Mouse (Mus musculus) Muller cell, postnatal 12 days (primary cell): ENCODE measurements around the gene Cacna1c.

Source experiments
- DNase-seq: peaks from one replicate; pipeline ENCODE4 v3.0.0-alpha.2; 2015; ENCODE audit errors: inconsistent ontology term

The Cacna1c gene

GRCm38 (mm10) chr6:119009526-119009925 lies 186.7 kb downstream of the Cacna1c start:
- DNase-seq = no peak

GRCm38 (mm10) chr6:119008638-119009166 lies 187.5 kb downstream of the Cacna1c start:
- DNase-seq = no peak

GRCm38 (mm10) chr6:119004596-119004995 lies 191.6 kb downstream of the Cacna1c start:
- no peak for DNase-seq

- DNase-seq = peak; percentile 37
Measured at GRCm38 (mm10) chr6:119001442-119001841, 194.8 kb downstream of the Cacna1c start.

- DNase-seq = no peak
Measured at GRCm38 (mm10) chr6:119000255-119000654, 196.0 kb downstream of the Cacna1c start.

- peak; percentile 33 for DNase-seq
Measured at GRCm38 (mm10) chr6:118999329-118999875, 196.8 kb downstream of the Cacna1c start.

GRCm38 (mm10) chr6:118997397-118997796 lies 198.8 kb downstream of the Cacna1c start:
- DNase-seq = no peak

GRCm38 (mm10) chr6:118994272-118995061 lies 201.8 kb downstream of the Cacna1c start:
- DNase-seq = no peak

GRCm38 (mm10) chr6:118992391-118992790 lies 203.8 kb downstream of the Cacna1c start:
- DNase-seq = no peak

- no peak for DNase-seq
Measured at GRCm38 (mm10) chr6:118989999-118990776, 206.0 kb downstream of the Cacna1c start.

GRCm38 (mm10) chr6:118984181-118984901 lies 211.9 kb downstream of the Cacna1c start:
- DNase-seq = peak; percentile 45

- no peak for DNase-seq
Measured at GRCm38 (mm10) chr6:118983471-118984040, 212.7 kb downstream of the Cacna1c start.

GRCm38 (mm10) chr6:118980265-118980664 lies 216.0 kb downstream of the Cacna1c start:
- DNase-seq = no peak

- no peak for DNase-seq
Measured at GRCm38 (mm10) chr6:118977443-118978271, 218.6 kb downstream of the Cacna1c start.

GRCm38 (mm10) chr6:118976617-118977016 lies 219.6 kb downstream of the Cacna1c start:
- no peak for DNase-seq

- DNase-seq = no peak
Measured at GRCm38 (mm10) chr6:118971844-118972531, 224.2 kb downstream of the Cacna1c start.

GRCm38 (mm10) chr6:118968776-118969175 lies 227.4 kb downstream of the Cacna1c start:
- DNase-seq = no peak

- no peak for DNase-seq
Measured at GRCm38 (mm10) chr6:118966904-118967303, 229.3 kb downstream of the Cacna1c start.

GRCm38 (mm10) chr6:118965577-118965976 lies 230.6 kb downstream of the Cacna1c start:
- DNase-seq = peak; percentile 31

- no peak for DNase-seq
Measured at GRCm38 (mm10) chr6:118963806-118964205, 232.4 kb downstream of the Cacna1c start.
